Mouse (Mus musculus) right cerebral cortex, adult 2 months (tissue): ENCODE measurements around the gene Crebzf.
A peak's percentile ranks its signal among the peaks of the same experiment; 100 is the strongest.

ENCODE experiments used
- DNase-seq, 2 experiments: peaks; one replicate each; pipeline ENCODE4 v3.0.0; 2021 to 2022; ENCODE audit warnings: low spot score in 2 of 2

The Crebzf gene

GRCm38 (mm10) chr7:90476313-90477245 lies 34.0 kb downstream of the Crebzf start, which contains the start of gene Dlg2:
Gene Dlg2, plus strand, starts transcription at chr7:90476672.
- DNase-seq, result peak; percentile 50 to 67

GRCm38 (mm10) chr7:90482607-90483006 lies 40.1 kb downstream of the Crebzf start:
- no peak for DNase-seq
